Mouse (Mus musculus) heart, postnatal 0 days (tissue): ENCODE data around the gene Tob1.

Experiments
- CTCF ChIP-seq: IDR thresholded peaks from 2 replicates; pipeline ENCODE4 v1.5.1; 2016; ENCODE audit warnings: antibody characterized with exemption, control low read depth, low read depth
- EP300 ChIP-seq: IDR thresholded peaks from 2 replicates; pipeline ENCODE4 v1.6.1; 2016; ENCODE audit warnings: antibody characterized with exemption, low read depth

- no peak for TF ChIP-seq CTCF
- no peak for TF ChIP-seq EP300
Measured at GRCm38 (mm10) chr11:94171691-94172090, 39.6 kb upstream of the Tob1 start.
